ENCODE assay signal across 15 mouse cellular contexts in the genomic region with DNA sequence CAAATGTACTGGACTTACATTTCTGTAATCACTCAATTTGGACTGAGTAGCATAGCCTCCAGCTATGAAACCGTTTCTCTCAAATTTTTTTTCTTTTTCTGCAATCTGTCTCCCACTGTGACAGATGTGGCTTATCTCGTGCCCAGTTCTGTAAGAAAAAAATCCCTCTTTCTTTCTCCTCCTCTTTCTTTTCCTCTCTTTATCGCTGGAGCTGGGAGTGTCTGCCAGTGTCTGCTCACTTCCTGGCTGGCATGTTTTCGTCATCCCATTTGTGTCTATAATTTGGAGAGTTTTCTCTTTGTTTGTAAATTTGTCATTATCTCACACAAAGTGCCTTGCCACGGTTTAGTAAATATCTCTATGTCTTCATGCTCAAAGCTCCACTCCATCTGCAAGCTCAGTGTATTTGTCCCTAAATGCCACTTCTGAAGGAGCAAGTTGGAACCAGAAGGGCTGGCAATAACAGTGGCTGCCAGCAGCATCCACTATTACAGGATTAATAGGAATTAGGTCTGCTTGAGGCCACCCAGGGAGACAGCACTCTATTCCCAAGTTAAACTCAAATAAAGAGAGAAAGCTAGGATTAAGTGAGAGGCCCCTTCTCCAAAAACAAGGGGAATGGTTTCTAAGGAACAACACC.
DNase-seq lines count a peak whose midpoint lies in the region; ATAC-seq and TF ChIP-seq lines count a peak whose summit lies in the region.
"Had no signal": no experiment of that assay in that cellular context is flagged by ENCODE, and none has a peak within 500 bp of the region (broad histone marks: within the 10 kb centered on the region; RNA-seq: fewer than 3 reads in every experiment).

No protein-coding gene starts in this region.

- no peak for TF ChIP-seq CTCF in MEL (IDR thresholded peaks at IDR 0.05 in 2 of 3, conservative IDR thresholded peaks at IDR 0.05 in 1 of 3; ENCODE audit: control insufficient read depth in 1 of 3, insufficient read depth in 1 of 3, low read depth in 2 of 3, low read length in 3 of 3, poor library complexity in 1 of 3, severe bottlenecking in 1 of 3)
- no peak for TF ChIP-seq CTCF in forebrain, postnatal 0 days (IDR thresholded peaks at IDR 0.05; ENCODE audit: low read depth)

- H3K36me3 ChIP-seq in forebrain, embryonic 10.5 days (replicated peaks): no peaks in the 10 kb centered on the region
- H3K36me3 ChIP-seq in forebrain, embryonic 12.5 days (replicated peaks): no peaks in the 10 kb centered on the region
- no peaks in the 10 kb centered on the region for H3K36me3 ChIP-seq in MEL (ENCODE audit: control insufficient read depth in 1 of 2, insufficient read depth in 2 of 2, low read length in 2 of 2)
- H3K36me3 ChIP-seq in forebrain, postnatal 0 days (ENCODE audit: insufficient read depth): no peaks in the 10 kb centered on the region
- H3K36me3 ChIP-seq: neural tube, embryonic 12.5 days; stomach, embryonic 15.5 days had no signal

- H3K79me2 ChIP-seq in MEL (ENCODE audit: control insufficient read depth, insufficient read depth, low read length, poor library complexity): no peaks in the 10 kb centered on the region

- intact Hi-C loops in left cerebral cortex, postnatal 4 days (cut with DNase I): no loop called here

- H3K4me2 ChIP-seq in forebrain, embryonic 12.5 days: no peak overlapping the region
- H3K4me2 ChIP-seq in forebrain, postnatal 0 days (ENCODE audit: low read depth): no peak overlapping the region
- H3K4me2 ChIP-seq: heart, embryonic 11.5 days; neural tube, embryonic 12.5 days; stomach, embryonic 15.5 days had no signal

- H3K4me3 ChIP-seq in forebrain, embryonic 10.5 days: no peak overlapping the region
- no peak overlapping the region for H3K4me3 ChIP-seq in forebrain, embryonic 12.5 days (replicated peaks)
- no peak overlapping the region; a peak in 1 of 4 replicates for H3K4me3 ChIP-seq in MEL (ENCODE audit: control insufficient read depth in 1 of 2, insufficient read depth in 1 of 2, low read depth in 2 of 2, low read length in 2 of 2)
- no peak overlapping the region for H3K4me3 ChIP-seq in forebrain, postnatal 0 days (ENCODE audit: low read depth, low read length)
- H3K4me3 ChIP-seq: neural tube, embryonic 12.5 days; stomach, embryonic 15.5 days had no signal

- no peaks in the 10 kb centered on the region for H3K27me3 ChIP-seq in forebrain, embryonic 10.5 days (ENCODE audit: poor library complexity, severe bottlenecking)
- H3K27me3 ChIP-seq in forebrain, embryonic 12.5 days: no peaks in the 10 kb centered on the region
- no peaks in the 10 kb centered on the region; a peak in 1 of 4 replicates for H3K27me3 ChIP-seq in MEL (ENCODE audit: control insufficient read depth in 1 of 2, insufficient read depth in 2 of 2, low read length in 2 of 2)
- H3K27me3 ChIP-seq in forebrain, postnatal 0 days (ENCODE audit: insufficient read depth, low read length): no peaks in the 10 kb centered on the region
- H3K27me3 ChIP-seq: neural tube, embryonic 12.5 days; stomach, embryonic 15.5 days had no signal

- peak; percentile 6 for DNase-seq in forebrain, embryonic 10.5 days (ENCODE audit: extremely low spot score, low spot score)
- peak; percentile 13 for DNase-seq in left cerebral cortex, postnatal 4 days
- DNase-seq in left cerebral cortex, adult 8-10 months (ENCODE audit: low spot score in 2 of 2): no peak
- no peak for DNase-seq in MEL (ENCODE audit: low read depth, low spot score)
- DNase-seq in forebrain, postnatal 0 days: peak; percentile 77
- no peak for DNase-seq in heart, adult 9 months (ENCODE audit: low spot score in 2 of 2)
- no peak for DNase-seq in spleen, postnatal 36 days (ENCODE audit: low spot score in 2 of 2)
- DNase-seq: adrenal gland, postnatal 10 days; cerebellum, adult 11 months; kidney, adult 9 months; liver, postnatal 0 days had no signal

- peaks cover 3% of the 10 kb centered on the region; the same call in 1 of the 2 replicates for H3K9me3 ChIP-seq in forebrain, embryonic 10.5 days
- H3K9me3 ChIP-seq in forebrain, embryonic 12.5 days: no peaks in the 10 kb centered on the region
- no peaks in the 10 kb centered on the region for H3K9me3 ChIP-seq in MEL (replicated peaks; ENCODE audit: insufficient read depth, low read length)
- no peaks in the 10 kb centered on the region for H3K9me3 ChIP-seq in forebrain, postnatal 0 days (ENCODE audit: low read length)
- H3K9me3 ChIP-seq: neural tube, embryonic 12.5 days; stomach, embryonic 15.5 days had no signal

- no peak for TF ChIP-seq RAD21 in MEL (IDR thresholded peaks at IDR 0.05; ENCODE audit: low read depth, low read length)

- peaks cover 16% of the 10 kb centered on the region for H3K4me1 ChIP-seq in forebrain, embryonic 10.5 days
- H3K4me1 ChIP-seq in forebrain, embryonic 12.5 days: 0 out of 2 replicates have a peak, but pooled peaks cover 9% of the 10 kb centered on the region
- H3K4me1 ChIP-seq in MEL (ENCODE audit: control insufficient read depth in 1 of 2, insufficient read depth in 2 of 2, low read length in 2 of 2): peaks cover 0 to 5% of the 10 kb centered on the region in 2 experiments; a peak in 2 of 4 replicates
- H3K4me1 ChIP-seq in forebrain, postnatal 0 days (ENCODE audit: insufficient read depth): peaks cover 11% of the 10 kb centered on the region
- H3K4me1 ChIP-seq: neural tube, embryonic 12.5 days; stomach, embryonic 15.5 days had no signal

- 39% methylated on average over 5 of the region's 5 CpGs for WGBS in forebrain, embryonic 10.5 days
- 29% methylated on average over 5 of the region's 5 CpGs for WGBS in forebrain, embryonic 12.5 days
- 9% methylated on average over 5 of the region's 5 CpGs for WGBS in forebrain, postnatal 0 days

- no peak overlapping the region for H3K9ac ChIP-seq in forebrain, embryonic 12.5 days
- no peak overlapping the region for H3K9ac ChIP-seq in MEL (ENCODE audit: control insufficient read depth, low read depth, low read length, poor library complexity, severe bottlenecking)
- no peak overlapping the region for H3K9ac ChIP-seq in forebrain, postnatal 0 days
- H3K9ac ChIP-seq: liver, postnatal 0 days; neural tube, embryonic 12.5 days; stomach, embryonic 15.5 days had no signal

- H3K27ac ChIP-seq in forebrain, embryonic 10.5 days: no peak overlapping the region
- H3K27ac ChIP-seq in forebrain, embryonic 12.5 days: no peak overlapping the region
- no peak overlapping the region; the same call in 1 of the 2 replicates for H3K27ac ChIP-seq in MEL (ENCODE audit: control insufficient read depth, low read depth, low read length)
- H3K27ac ChIP-seq in forebrain, postnatal 0 days (ENCODE audit: low read depth, low read length): peak overlapping the region; percentile 69
- H3K27ac ChIP-seq: neural tube, embryonic 12.5 days; stomach, embryonic 15.5 days had no signal

- no peak for TF ChIP-seq EP300 in MEL (IDR thresholded peaks at IDR 0.05; ENCODE audit: low read depth in 1 of 2, low read length in 2 of 2)

- no peak for ATAC-seq in forebrain, embryonic 12.5 days (ENCODE audit: low FRiP score)
- ATAC-seq in forebrain, postnatal 0 days: peak; percentile 83
- ATAC-seq: liver, postnatal 0 days had no signal

- no peak for TF ChIP-seq POLR2A in MEL (IDR thresholded peaks at IDR 0.05; ENCODE audit: control insufficient read depth in 1 of 2, insufficient read depth in 1 of 2, low read depth in 1 of 2, low read length in 2 of 2, poor library complexity in 1 of 2)

TF ChIP-seq in MEL, 35 proteins besides CTCF, POLR2A, EP300 and RAD21:
- TF ChIP-seq ZNF384 (IDR thresholded peaks at IDR 0.05; ENCODE audit: low read depth, low read length) (peak; percentile 75), TCF12 (IDR thresholded peaks at IDR 0.05; ENCODE audit: low read depth, low read length) (peak; percentile 26; the same call in 1 of the 2 replicates), MXI1 (IDR thresholded peaks at IDR 0.05; ENCODE audit: low read depth, low read length) (no peak), ETS1 (IDR thresholded peaks at IDR 0.05; ENCODE audit: low read depth, low read length) (peak; percentile 33; the same call in 1 of the 2 replicates)

Comparison
In these comparisons a context has a peak if more than half of its experiments do, and no peak if none do; other contexts are left out.
1. DNase-seq: peak in forebrain, embryonic 10.5 days (single experiment), left cerebral cortex, postnatal 4 days (single experiment) and forebrain, postnatal 0 days (single experiment); none in left cerebral cortex, adult 8-10 months (0 of 2), MEL (single experiment), heart, adult 9 months (0 of 2) and spleen, postnatal 36 days (0 of 2).